Mouse (Mus musculus) heart, adult 9 months (tissue): ENCODE results near the gene Adam15.

Source experiments
- DNase-seq, 2 experiments: peaks; one replicate each; pipeline ENCODE4 v3.0.0; 2022; ENCODE audit warnings: low spot score in 2 of 2

Gene Adam15

GRCm38 (mm10) chr3:89349869-89350501 lies at the start of gene Adam15:
TSS of gene Adam15 (minus strand) at chr3:89349996.
- peak; percentile 89 to 91 for DNase-seq

GRCm38 (mm10) chr3:89396654-89397005 lies 46.8 kb upstream of the Adam15 start:
- DNase-seq: no peak

DNA sequence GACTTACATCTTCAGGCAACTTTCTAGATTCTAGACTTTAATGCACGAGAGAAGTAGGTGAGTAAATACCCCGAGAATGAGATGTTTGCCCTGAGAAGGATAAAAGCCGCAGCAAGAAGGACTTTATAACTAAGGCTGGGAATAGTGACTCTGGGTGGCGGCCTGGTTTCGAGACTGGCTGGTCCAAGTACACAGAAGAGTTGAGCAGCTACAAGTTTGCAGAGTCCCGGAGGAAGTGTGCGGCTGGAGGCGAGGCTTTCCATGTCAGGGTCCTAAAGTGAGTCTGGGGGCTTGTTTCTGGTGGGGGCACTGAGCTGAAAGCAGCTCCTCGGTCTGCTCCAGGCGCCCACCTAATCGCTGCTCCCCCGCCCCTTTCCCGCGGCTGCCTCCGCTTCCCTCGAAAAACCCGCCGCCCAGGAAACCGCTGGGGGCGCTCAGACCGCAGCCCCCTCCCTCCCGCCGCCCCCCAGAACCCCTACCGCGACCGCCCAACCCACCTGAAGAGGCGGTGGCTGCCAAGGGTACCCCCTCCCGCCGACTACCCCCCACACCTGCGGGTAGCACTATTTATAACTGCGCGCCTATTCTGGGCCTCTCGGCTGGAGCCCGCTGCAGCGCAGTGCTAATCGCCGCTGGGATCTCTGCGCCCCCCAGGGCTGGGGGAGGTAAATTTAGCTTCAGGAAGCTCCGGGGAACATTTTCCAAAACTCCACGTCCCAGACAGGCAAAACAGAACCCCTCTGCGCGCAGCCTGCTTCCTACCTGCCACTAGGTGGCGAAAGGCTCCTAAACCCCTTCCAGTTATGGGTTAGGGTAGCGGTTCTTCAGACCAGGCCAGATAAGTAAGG lies 46.2 kb upstream of the Adam15 start:
- peak; percentile 71 to 78 for DNase-seq

DNA sequence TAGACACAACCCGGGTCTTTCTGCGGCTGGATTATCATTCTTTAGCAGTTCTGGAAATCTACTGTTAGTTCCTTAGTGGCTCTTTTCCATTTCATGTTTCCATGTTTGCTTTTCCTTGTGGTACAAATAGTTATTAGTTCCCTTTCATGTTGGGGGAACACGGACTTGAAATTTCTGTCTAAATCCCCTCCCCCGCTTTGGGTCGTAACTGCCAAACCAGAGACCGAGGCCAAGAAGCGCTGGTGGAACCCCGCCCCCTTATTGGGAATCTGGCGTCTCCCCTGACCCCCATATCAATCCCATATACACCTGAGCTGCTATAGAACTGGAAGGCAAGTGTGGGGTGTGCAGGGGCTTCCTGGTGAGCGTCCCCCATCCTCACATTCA lies 45.6 kb upstream of the Adam15 start:
- peak in 1 of 2 experiments; percentile 23 for DNase-seq

GRCm38 (mm10) chr3:89394894-89395256 lies 45.1 kb upstream of the Adam15 start:
- peak; percentile 87 for DNase-seq

GRCm38 (mm10) chr3:89394006-89394893 lies 44.5 kb upstream of the Adam15 start, which contains the start of gene Zbtb7b:
TSS of gene Zbtb7b (minus strand) at chr3:89394776.
- peak; percentile 78 to 81 for DNase-seq

DNA sequence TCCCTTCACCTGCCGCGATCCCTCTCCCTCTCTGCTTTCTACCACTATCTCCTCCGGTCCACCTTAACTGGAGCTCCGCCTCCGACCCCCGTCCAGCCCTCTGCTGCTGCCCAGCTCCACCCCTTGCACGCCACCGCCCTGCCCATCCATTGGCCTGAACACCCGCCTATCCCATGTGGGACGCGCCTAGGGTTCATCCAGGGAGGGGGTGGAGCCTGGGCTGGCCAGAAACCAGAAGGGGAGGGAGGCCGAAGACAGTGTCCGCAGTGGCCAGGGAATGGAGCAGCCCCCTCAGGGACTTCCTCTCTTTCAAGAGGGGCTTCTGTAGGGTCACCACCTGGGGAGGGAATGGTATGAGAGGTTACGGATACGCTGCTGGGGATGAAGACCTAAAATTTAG lies 43.8 kb upstream of the Adam15 start:
- peak; percentile 99 for DNase-seq

GRCm38 (mm10) chr3:89392871-89393311 lies 43.1 kb upstream of the Adam15 start:
- peak; percentile 37 to 45 for DNase-seq

- DNase-seq: peak; percentile 78 to 80
Observed at GRCm38 (mm10) chr3:89391663-89392511, 42.1 kb upstream of the Adam15 start.

GRCm38 (mm10) chr3:89390699-89391662 lies 41.2 kb upstream of the Adam15 start:
- peak; percentile 32 to 42 for DNase-seq

GRCm38 (mm10) chr3:89390111-89390515 lies 40.3 kb upstream of the Adam15 start:
- DNase-seq: peak; percentile 63 to 69

DNA sequence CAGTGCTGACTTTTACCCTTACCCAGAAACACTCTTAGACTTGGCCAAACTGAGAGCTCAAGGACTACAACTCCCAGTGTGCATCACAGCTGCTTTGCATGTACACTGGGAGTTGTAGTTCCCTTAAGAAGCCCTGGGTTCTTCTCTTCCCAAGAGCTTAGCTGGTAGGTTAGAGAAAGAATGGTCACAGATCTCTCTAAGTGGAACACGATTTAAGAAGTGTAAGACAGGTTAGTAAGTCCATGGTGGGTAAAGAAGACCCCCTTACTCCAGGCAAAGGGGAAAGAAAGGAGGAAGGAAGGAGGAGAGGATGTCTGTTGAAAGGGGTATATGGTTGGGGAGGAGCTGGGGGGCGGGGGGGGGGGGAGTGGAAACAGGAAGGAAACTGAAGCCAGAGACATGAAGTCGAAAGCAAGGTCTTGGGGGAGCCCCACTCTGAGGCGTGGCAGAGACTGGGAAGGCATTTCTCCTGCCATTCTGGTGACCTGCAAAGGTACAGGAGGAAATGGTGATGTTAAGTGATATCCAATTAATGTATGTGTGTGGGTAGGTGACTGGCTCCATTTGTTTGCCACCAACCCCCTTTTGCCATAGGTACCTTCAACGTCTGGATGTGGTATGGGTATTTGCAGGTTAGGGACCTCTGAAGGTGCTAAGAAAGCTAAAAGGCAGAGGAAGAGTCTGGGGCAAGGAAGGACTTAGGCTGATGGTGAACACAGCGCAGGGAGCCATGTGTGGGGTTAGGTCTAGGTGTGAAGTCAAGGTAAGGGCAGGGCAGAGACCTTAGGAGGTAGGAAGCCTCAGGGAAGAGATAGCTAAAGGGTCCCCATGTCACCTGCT lies 39.3 kb upstream of the Adam15 start:
- peak in 1 of 2 experiments; percentile 47 for DNase-seq

DNA sequence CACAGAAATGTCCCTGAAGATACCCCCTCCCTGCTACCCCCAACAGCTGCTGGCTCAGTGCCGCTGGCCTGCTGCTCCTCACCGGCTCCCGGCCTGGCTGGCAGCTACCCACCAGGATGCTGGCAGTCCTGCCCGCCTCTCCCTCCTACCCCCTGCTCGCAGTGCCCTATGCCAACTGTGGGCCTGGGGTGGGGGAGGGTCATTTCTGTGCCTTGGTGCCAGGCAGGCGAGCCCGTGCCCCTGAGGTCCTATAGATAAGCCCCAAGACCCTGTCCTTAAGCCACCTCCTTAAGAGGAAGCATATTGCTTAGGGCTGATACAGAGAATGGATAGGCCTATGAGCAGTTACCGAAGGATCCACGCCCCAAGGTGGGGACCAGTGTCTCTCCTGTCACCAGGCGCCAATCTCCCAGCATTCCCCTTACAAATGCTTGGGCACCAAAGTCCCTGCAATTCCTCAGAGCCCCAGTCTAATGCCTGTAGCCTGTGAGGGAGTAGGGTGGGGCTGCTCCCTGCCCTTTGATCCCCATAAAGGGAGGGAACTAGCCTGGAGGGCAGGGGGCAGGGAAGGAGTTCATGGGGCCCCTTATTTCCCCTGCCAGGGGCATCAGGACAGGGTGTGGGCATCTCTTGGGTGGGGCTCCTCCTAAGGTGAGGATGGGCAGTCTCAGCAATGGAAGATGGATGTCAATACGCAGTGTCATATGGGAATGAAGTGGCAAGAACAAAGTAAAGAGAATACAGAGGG lies 38.5 kb upstream of the Adam15 start:
- DNase-seq: peak; percentile 65 to 71

GRCm38 (mm10) chr3:89387632-89388031 lies 37.8 kb upstream of the Adam15 start:
- peak; percentile 40 to 52 for DNase-seq

- DNase-seq: no peak
Observed at GRCm38 (mm10) chr3:89386438-89387420, 36.9 kb upstream of the Adam15 start.

DNA sequence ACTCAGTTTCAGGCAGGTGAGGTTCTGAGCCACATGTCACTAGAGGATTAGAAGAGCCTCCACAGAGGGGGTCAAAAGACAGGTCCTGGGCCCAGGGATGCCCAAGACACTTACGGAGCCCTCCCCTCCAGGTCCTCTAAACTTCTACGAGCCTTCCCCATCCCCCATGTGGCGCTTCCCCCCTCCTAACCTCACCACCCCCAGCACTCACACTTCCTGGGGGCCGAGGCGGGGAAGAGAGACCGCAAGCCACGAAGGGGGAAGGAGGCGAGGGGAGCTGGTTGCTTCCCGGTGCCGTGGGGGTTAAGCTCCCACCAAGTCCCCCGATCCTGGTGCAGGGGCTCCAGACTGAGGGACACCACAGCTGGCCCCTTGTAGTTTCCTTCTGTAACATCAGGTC lies 35.7 kb upstream of the Adam15 start:
- DNase-seq: no peak
